Mouse (Mus musculus): ENCODE measurements around the gene Ajuba.

DNA sequence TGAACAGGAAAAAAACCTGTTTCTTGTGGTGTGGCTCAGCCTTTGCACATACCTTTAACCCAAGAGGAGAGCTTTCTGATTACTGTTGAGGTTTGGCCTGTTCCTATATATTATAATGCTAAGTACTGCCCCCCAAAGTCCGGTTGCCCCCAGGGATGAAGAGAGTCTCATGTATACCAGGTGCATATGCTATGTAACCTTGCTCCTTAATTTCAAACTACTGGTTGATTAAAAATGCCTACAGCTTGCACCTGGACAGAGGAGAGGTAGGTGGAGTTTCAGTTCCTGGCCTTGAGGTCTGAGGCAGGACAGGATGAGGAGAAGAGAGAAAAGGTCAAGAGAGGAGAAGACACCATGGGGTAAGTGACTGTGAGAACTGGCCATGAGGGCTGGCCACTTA, 43.8 kb upstream of the Ajuba start, which contains the start of gene Psmb11:
- TF ChIP-seq CTCF (conservative IDR thresholded peaks at IDR 0.05; ENCODE audit: low read length): no peak
- no peak for TF ChIP-seq POU5F1 (IDR thresholded peaks at IDR 0.05; ENCODE audit: borderline replicate concordance, low read length)

Measured in E14TG2a.4 (cell line).